ENCODE assay signal across 15 mouse cellular contexts in the genomic region with DNA sequence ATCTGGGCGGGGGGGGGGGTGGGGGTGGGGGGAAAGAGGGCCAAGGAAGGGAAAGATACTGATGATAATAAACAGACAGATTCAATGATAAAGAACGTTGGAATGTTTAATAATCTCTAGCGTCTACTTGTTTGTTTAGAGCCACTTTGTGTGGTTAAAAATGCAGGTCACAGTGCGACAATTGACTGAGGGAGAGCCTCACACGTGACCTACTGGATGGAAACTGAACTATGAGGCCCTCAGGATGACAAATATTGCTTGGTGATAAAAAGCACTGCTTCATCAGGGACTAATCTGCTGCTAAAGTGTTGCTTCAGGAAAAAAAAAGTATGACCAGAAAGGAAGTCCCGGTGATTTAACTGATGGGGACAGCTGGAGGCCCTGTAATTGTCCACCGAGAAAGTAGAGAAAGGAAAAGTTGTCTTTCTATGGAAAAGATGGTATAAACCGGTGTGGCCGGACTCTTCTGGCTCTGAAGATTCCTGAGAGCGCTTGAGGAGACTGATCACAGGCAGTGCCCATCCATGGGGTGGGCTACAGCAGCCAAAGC.
"Had no signal": no experiment of that assay in that cellular context is flagged by ENCODE, and none has a peak within 500 bp of the region (broad histone marks: within the 10 kb centered on the region; RNA-seq: fewer than 3 reads in every experiment).

No protein-coding gene starts in this region.

- H3K4me1 ChIP-seq: liver, embryonic 15.5 days; neural tube, embryonic 12.5 days had no signal

- H3K36me3 ChIP-seq: liver, embryonic 15.5 days; midbrain, embryonic 10.5 days; midbrain, embryonic 13.5 days; neural tube, embryonic 12.5 days; stomach, embryonic 15.5 days had no signal

- ATAC-seq: midbrain, embryonic 13.5 days; midbrain, embryonic 16.5 days had no signal

- H3K4me2 ChIP-seq: liver, embryonic 15.5 days; lung, embryonic 14.5 days; midbrain, embryonic 13.5 days; neural tube, embryonic 12.5 days; stomach, embryonic 15.5 days had no signal

- H3K9ac ChIP-seq: liver, embryonic 15.5 days; lung, embryonic 14.5 days; midbrain, embryonic 13.5 days; neural tube, embryonic 12.5 days; stomach, embryonic 15.5 days had no signal

- H3K4me3 ChIP-seq: liver, embryonic 15.5 days; midbrain, embryonic 10.5 days; midbrain, embryonic 13.5 days; neural tube, embryonic 12.5 days; stomach, embryonic 15.5 days had no signal

- H3K9me3 ChIP-seq: liver, embryonic 15.5 days; midbrain, embryonic 10.5 days; midbrain, embryonic 13.5 days; neural tube, embryonic 12.5 days; stomach, embryonic 15.5 days had no signal

- DNase-seq: lung, adult 18-20 months; lung, embryonic 14.5 days; lung, postnatal 10 days; lung, postnatal 4 days; right cerebral cortex, postnatal 14 days; thymus, adult 2 months; thymus, postnatal 25 days; thymus, postnatal 4 days had no signal

- H3K27ac ChIP-seq: liver, embryonic 15.5 days; midbrain, embryonic 10.5 days; midbrain, embryonic 13.5 days; neural tube, embryonic 12.5 days; stomach, embryonic 15.5 days; stomach, postnatal 0 days had no signal

- H3K27me3 ChIP-seq: liver, embryonic 15.5 days; neural tube, embryonic 12.5 days; stomach, embryonic 15.5 days had no signal
